Mouse (Mus musculus): ENCODE measurements around the gene Zfp513. TPM values are rescaled to one million over a fixed set of nuclear protein-coding genes. Genes with fewer than 3 reads are reported as not detected.

Zfp513 gene
- polyA plus RNA-seq, 1 experiment from 2014 or later, result 2.3 TPM

GRCm38 (mm10) chr5:31192045-31192938 lies 9.8 kb downstream of the Zfp513 start:
- Histone ChIP-seq H3K27ac (peak overlapping the region; percentile 89), H3K4me2 (peak overlapping the region; percentile 89), H3K4me1 (replicated peaks) (peaks cover 34% of the 10 kb centered on the region), H3K9me3 (replicated peaks) (no peaks in the 10 kb centered on the region), H3K9ac (peak overlapping the region; percentile 96), H3K27me3 (no peaks in the 10 kb centered on the region), H3K36me3 (peaks cover 71% of the 10 kb centered on the region), H3K4me3 (replicated peaks) (peak overlapping the region; percentile 82)
- DNase-seq (no peak), ATAC-seq (ENCODE audit: low read depth) (peak; percentile 57)
- WGBS (ENCODE audit: insufficient replicate concordance), result 11% methylated on average over 42 of the region's 42 CpGs

- no peak for ATAC-seq (ENCODE audit: low read depth)
- peaks cover 56% of the 10 kb centered on the region for H3K36me3 ChIP-seq
- 84% methylated on average over 9 of the region's 9 CpGs for WGBS (ENCODE audit: insufficient replicate concordance)
Observed at GRCm38 (mm10) chr5:31190201-31190600, 11.9 kb downstream of the Zfp513 start.

GRCm38 (mm10) chr5:31188223-31188840 lies 13.8 kb downstream of the Zfp513 start:
- Histone ChIP-seq H3K4me1 (replicated peaks) (peaks cover 35% of the 10 kb centered on the region), H3K9me3 (replicated peaks) (no peaks in the 10 kb centered on the region), H3K27ac (no peak overlapping the region), H3K27me3 (no peaks in the 10 kb centered on the region), H3K9ac (no peak overlapping the region), H3K4me2 (no peak overlapping the region), H3K36me3 (peaks cover 47% of the 10 kb centered on the region), H3K4me3 (replicated peaks) (no peak overlapping the region)
- 74% methylated on average over 4 of the region's 4 CpGs for WGBS (ENCODE audit: insufficient replicate concordance)
- DNase-seq (no peak), ATAC-seq (ENCODE audit: low read depth) (no peak)

More at GRCm38 (mm10) chr5:31190201-31190600, 11.9 kb downstream of the Zfp513 start:
- no peaks in the 10 kb centered on the region for H3K27me3 ChIP-seq
- no peak for DNase-seq
- no peak overlapping the region for H3K27ac ChIP-seq
- H3K4me1 ChIP-seq (replicated peaks), result peaks cover 32% of the 10 kb centered on the region
- H3K4me2 ChIP-seq, result no peak overlapping the region
- H3K4me3 ChIP-seq (replicated peaks), result no peak overlapping the region
- no peaks in the 10 kb centered on the region for H3K9me3 ChIP-seq (replicated peaks)
- no peak overlapping the region for H3K9ac ChIP-seq

GRCm38 (mm10) chr5:31183678-31184077 lies 18.4 kb downstream of the Zfp513 start:
- H3K36me3 ChIP-seq, result peaks cover 20% of the 10 kb centered on the region
- DNase-seq, result peak; percentile 56
- peak overlapping the region; percentile 80 for H3K27ac ChIP-seq
- no peaks in the 10 kb centered on the region for H3K27me3 ChIP-seq
- H3K4me2 ChIP-seq, result peak overlapping the region; percentile 34
- no peaks in the 10 kb centered on the region for H3K9me3 ChIP-seq (replicated peaks)
- peaks cover 47% of the 10 kb centered on the region for H3K4me1 ChIP-seq (replicated peaks)
- 16% methylated on average over 4 of the region's 4 CpGs for WGBS (ENCODE audit: insufficient replicate concordance)
- H3K4me3 ChIP-seq (replicated peaks), result no peak overlapping the region
- ATAC-seq (ENCODE audit: low read depth), result peak; percentile 49
- H3K9ac ChIP-seq, result peak overlapping the region; percentile 26; the same call in 1 of the 2 replicates

GRCm38 (mm10) chr5:31181183-31181770 lies 20.8 kb downstream of the Zfp513 start:
- Histone ChIP-seq H3K4me3 (replicated peaks) (0 out of 2 replicates have a peak overlapping the region, but pooled peaks have one; percentile 9), H3K4me2 (peak overlapping the region; percentile 92; the same call in 1 of the 2 replicates), H3K4me1 (replicated peaks) (peaks cover 58% of the 10 kb centered on the region), H3K27ac (no peak overlapping the region), H3K36me3 (peaks cover 4% of the 10 kb centered on the region; the same call in 1 of the 2 replicates), H3K9me3 (replicated peaks) (no peaks in the 10 kb centered on the region), H3K9ac (peak overlapping the region; percentile 23; the same call in 1 of the 2 replicates), H3K27me3 (no peaks in the 10 kb centered on the region)
- WGBS (ENCODE audit: insufficient replicate concordance), result 87% methylated on average over 9 of the region's 9 CpGs
- no peak for ATAC-seq (ENCODE audit: low read depth)
- DNase-seq, result no peak

- Histone ChIP-seq H3K27ac (peak within 1 kb of the TSS; percentile 98), H3K4me2 (peak within 1 kb of the TSS; percentile 92), H3K36me3 (peaks cover 8% of the 10 kb centered on the region), H3K4me1 (replicated peaks) (peaks cover 53% of the 10 kb centered on the region), H3K9me3 (replicated peaks) (no peaks in the 10 kb centered on the region), H3K4me3 (replicated peaks) (peak within 1 kb of the TSS; percentile 96), H3K9ac (peak within 1 kb of the TSS; percentile 89), H3K27me3 (no peaks in the 10 kb centered on the region)
- WGBS (ENCODE audit: insufficient replicate concordance), result under 1% methylated on average over 59 of the region's 59 CpGs
- ATAC-seq (ENCODE audit: low read depth) (peak; percentile 91), DNase-seq (peak; percentile 83)
Observed at GRCm38 (mm10) chr5:31179766-31180630, 22.1 kb downstream of the Zfp513 start, which contains the start of the genes Gm29609 and Gtf3c2. Gene Gm29609 (minus strand): TSS chr5:31179911. Gene Gtf3c2 (minus strand): TSS chr5:31180144.

- Histone ChIP-seq H3K4me1 (replicated peaks) (peaks cover 46% of the 10 kb centered on the region), H3K9ac (peak overlapping the region; percentile 89), H3K9me3 (replicated peaks) (no peaks in the 10 kb centered on the region), H3K27me3 (no peaks in the 10 kb centered on the region), H3K27ac (peak overlapping the region; percentile 98), H3K4me2 (peak overlapping the region; percentile 92), H3K4me3 (replicated peaks) (peak overlapping the region; percentile 96), H3K36me3 (peaks cover 14% of the 10 kb centered on the region)
- peak; percentile 49 for ATAC-seq (ENCODE audit: low read depth)
- WGBS (ENCODE audit: insufficient replicate concordance), result under 1% methylated on average over 25 of the region's 25 CpGs
- peak; percentile 52 for DNase-seq
Observed at GRCm38 (mm10) chr5:31179301-31179765, 22.8 kb downstream of the Zfp513 start.

- 89% methylated on average over 4 of the region's 4 CpGs for WGBS (ENCODE audit: insufficient replicate concordance)
- Histone ChIP-seq H3K27me3 (no peaks in the 10 kb centered on the region), H3K27ac (no peak overlapping the region), H3K36me3 (peaks cover 97% of the 10 kb centered on the region), H3K4me3 (replicated peaks) (no peak overlapping the region), H3K4me1 (replicated peaks) (peaks cover 21% of the 10 kb centered on the region), H3K9me3 (replicated peaks) (no peaks in the 10 kb centered on the region), H3K4me2 (no peak overlapping the region), H3K9ac (no peak overlapping the region)
- DNase-seq (no peak), ATAC-seq (ENCODE audit: low read depth) (no peak)
Observed at GRCm38 (mm10) chr5:31168630-31169029, 33.5 kb downstream of the Zfp513 start.

- no peak overlapping the region for H3K9ac ChIP-seq
- peak; percentile 82 for ATAC-seq (ENCODE audit: low read depth)
- peaks cover 35% of the 10 kb centered on the region for H3K4me1 ChIP-seq (replicated peaks)
- H3K36me3 ChIP-seq, result peaks cover 92% of the 10 kb centered on the region
- WGBS (ENCODE audit: insufficient replicate concordance), result 36% methylated on average over 1 of the region's 1 CpGs
- H3K4me3 ChIP-seq (replicated peaks), result no peak overlapping the region
- H3K9me3 ChIP-seq (replicated peaks), result no peaks in the 10 kb centered on the region
- no peak overlapping the region for H3K4me2 ChIP-seq
- no peaks in the 10 kb centered on the region for H3K27me3 ChIP-seq
- peak overlapping the region; percentile 8 for H3K27ac ChIP-seq
- no peak for DNase-seq
Observed at GRCm38 (mm10) chr5:31164878-31165277, 37.2 kb downstream of the Zfp513 start.

- H3K4me2 ChIP-seq, result no peak overlapping the region
- no peaks in the 10 kb centered on the region for H3K9me3 ChIP-seq (replicated peaks)
- H3K4me3 ChIP-seq (replicated peaks), result no peak overlapping the region
- H3K4me1 ChIP-seq (replicated peaks), result peaks cover 35% of the 10 kb centered on the region
- H3K9ac ChIP-seq, result no peak overlapping the region
- ATAC-seq (ENCODE audit: low read depth) (peak; percentile 72), DNase-seq (no peak)
- peaks cover 92% of the 10 kb centered on the region for H3K36me3 ChIP-seq
- H3K27me3 ChIP-seq, result no peaks in the 10 kb centered on the region
- no peak overlapping the region for H3K27ac ChIP-seq
Observed at GRCm38 (mm10) chr5:31162462-31162861, 39.6 kb downstream of the Zfp513 start.

Measured in liver, embryonic 13.5 days (tissue).